Mouse (Mus musculus): ENCODE data around the gene Gatad2a.
A peak's percentile ranks its signal among the peaks of the same experiment; 100 is the strongest.
"Not testable (repeated sequence)": the region's sequence is repeated elsewhere in the genome, so short reads cannot be mapped to it uniquely, and the experiment has no call there.

Gene Gatad2a

GRCm38 (mm10) chr8:69995776-69996588 is at the start of gene Gatad2a:
Gatad2a (minus strand) TSS chr8:69996384.
- peak; percentile 98 for DNase-seq (ENCODE audit: low read depth, low spot score)

- no peak for DNase-seq (ENCODE audit: low read depth, low spot score)
These were observed 47.8 kb upstream of the Gatad2a start for GRCm38 (mm10) chr8:70043996-70044395.

- DNase-seq (ENCODE audit: low read depth, low spot score), result peak; percentile 93
These were observed 46.6 kb upstream of the Gatad2a start, which contains the start of the genes Mau2 and Sugp1 for GRCm38 (mm10) chr8:70042583-70043455. Mau2 (minus strand) TSS chr8:70042734. Sugp1 (plus strand) TSS chr8:70042813.

- DNase-seq (ENCODE audit: low read depth, low spot score), result no peak
These were observed 45.8 kb upstream of the Gatad2a start for GRCm38 (mm10) chr8:70041885-70042546.

- DNase-seq (ENCODE audit: low read depth, low spot score), result no peak
These were observed 41.8 kb upstream of the Gatad2a start for GRCm38 (mm10) chr8:70037994-70038393.

GRCm38 (mm10) chr8:70030255-70030654 is 34.1 kb upstream of the Gatad2a start:
- DNase-seq (ENCODE audit: low read depth, low spot score), result peak; percentile 9

- DNase-seq (ENCODE audit: low read depth, low spot score), result no peak
These were observed 30.0 kb upstream of the Gatad2a start for GRCm38 (mm10) chr8:70026151-70026550.

GRCm38 (mm10) chr8:70023596-70023995 is 27.4 kb upstream of the Gatad2a start:
- no peak for DNase-seq (ENCODE audit: low read depth, low spot score)

GRCm38 (mm10) chr8:70015017-70015416 is 18.8 kb upstream of the Gatad2a start:
- no peak for DNase-seq (ENCODE audit: low read depth, low spot score)

GRCm38 (mm10) chr8:70012763-70013162 is 16.6 kb upstream of the Gatad2a start:
- no peak for DNase-seq (ENCODE audit: low read depth, low spot score)

GRCm38 (mm10) chr8:70012350-70012749 is 16.2 kb upstream of the Gatad2a start:
- no peak for DNase-seq (ENCODE audit: low read depth, low spot score)

- DNase-seq (ENCODE audit: low read depth, low spot score), result not testable (repeated sequence)
These were observed 14.6 kb upstream of the Gatad2a start for GRCm38 (mm10) chr8:70010796-70011195.

GRCm38 (mm10) chr8:70005178-70005577 is 9.0 kb upstream of the Gatad2a start:
- DNase-seq (ENCODE audit: low read depth, low spot score), result no peak

- no peak for DNase-seq (ENCODE audit: low read depth, low spot score)
These were observed 8.2 kb upstream of the Gatad2a start for GRCm38 (mm10) chr8:70004345-70004744.

- no peak for DNase-seq (ENCODE audit: low read depth, low spot score)
These were observed 7.0 kb upstream of the Gatad2a start for GRCm38 (mm10) chr8:70003204-70003657.

- DNase-seq (ENCODE audit: low read depth, low spot score), result not testable (repeated sequence)
These were observed 5.7 kb upstream of the Gatad2a start for GRCm38 (mm10) chr8:70001892-70002191.

- peak; percentile 54 for DNase-seq (ENCODE audit: low read depth, low spot score)
These were observed 5.2 kb upstream of the Gatad2a start for GRCm38 (mm10) chr8:70001176-70001891.

GRCm38 (mm10) chr8:70000226-70000625 is 4.0 kb upstream of the Gatad2a start:
- no peak for DNase-seq (ENCODE audit: low read depth, low spot score)

GRCm38 (mm10) chr8:69999236-69999635 is 3.1 kb upstream of the Gatad2a start:
- no peak for DNase-seq (ENCODE audit: low read depth, low spot score)

GRCm38 (mm10) chr8:69998706-69999105 is 2.5 kb upstream of the Gatad2a start:
- DNase-seq (ENCODE audit: low read depth, low spot score), result no peak

- DNase-seq (ENCODE audit: low read depth, low spot score), result no peak
These were observed 553 bp upstream of the Gatad2a start for GRCm38 (mm10) chr8:69996589-69997285.

Measured in retina, adult 2 months (tissue).